Mouse (Mus musculus) adrenal gland, postnatal 10 days (tissue): ENCODE data around the gene Ccdc71l. TPM values are rescaled to one million over a fixed set of nuclear protein-coding genes. Genes with fewer than 3 reads are reported as not detected.

Source experiments
- DNase-seq: peaks from one replicate; pipeline ENCODE4 v3.0.0; 2021; ENCODE audit warnings: mixed read lengths
- long read RNA-seq, 2 experiments: library from polyadenylated mRNA; stranded (forward); transcript quantifications; one replicate each; pipeline ENCODE4 v2.0.0; 2021
- total RNA-seq, 2 experiments: library from RNA; stranded (reverse); gene quantifications; 2 replicates each; pipeline ENCODE4 v1.2.3; 2021

Ccdc71l gene
- 10 to 100 TPM; 10.4 to 14.8 TPM for total RNA-seq
- long read RNA-seq, experiment 1, full-length matches to known transcripts, result 52 of 52 reads
- long read RNA-seq, experiment 1, partial matches to known transcripts, result 0 of 52 reads
- long read RNA-seq, experiment 1, other reads (novel, unspliced or antisense), result 0 of 52 reads
- long read RNA-seq, experiment 2, full-length matches to known transcripts, result 17 of 17 reads
- long read RNA-seq, experiment 2, partial matches to known transcripts, result 0 of 17 reads
- long read RNA-seq, experiment 2, other reads (novel, unspliced or antisense), result 0 of 17 reads

DNA sequence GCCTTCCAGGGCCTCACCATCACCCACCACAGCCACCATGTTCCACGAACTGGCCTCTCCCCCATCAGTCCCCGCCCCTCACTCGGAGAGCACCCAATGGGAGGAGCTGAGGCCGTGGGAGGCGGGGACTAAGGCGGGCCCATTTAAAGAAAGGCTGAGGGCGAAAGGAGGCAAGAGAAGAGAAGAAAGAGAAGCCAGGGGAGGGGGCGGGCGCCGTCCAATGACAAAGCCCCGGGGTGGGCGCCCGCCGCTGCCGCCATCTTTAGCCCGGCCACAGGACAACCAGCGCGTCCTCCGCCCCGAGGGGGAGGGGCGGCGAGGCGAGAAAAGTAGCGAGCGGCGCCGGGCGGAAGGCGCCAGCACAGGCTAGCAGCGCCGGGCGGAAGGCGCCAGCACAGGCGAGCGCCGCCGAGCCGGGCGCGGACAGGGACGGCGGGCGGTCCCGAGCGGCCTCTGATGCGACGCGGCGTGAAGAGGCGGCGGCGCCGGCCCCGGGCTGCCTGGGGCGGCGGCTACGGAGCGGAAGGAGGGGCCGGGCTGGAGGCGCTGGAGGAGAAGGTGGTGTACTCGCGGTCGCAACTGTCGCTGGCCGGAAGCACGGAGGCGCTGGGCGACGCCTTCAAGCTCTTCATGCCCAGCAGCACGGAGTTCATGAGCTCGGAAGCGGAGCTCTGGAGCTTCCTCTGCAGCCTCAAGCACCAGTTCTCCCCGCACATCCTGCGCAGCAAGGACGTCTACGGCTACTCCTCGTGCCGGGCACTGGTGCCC, at the start of gene Ccdc71l:
Ccdc71l (plus strand) TSS at position 177 of the 768 bp plus-strand sequence.
- DNase-seq, result peak; percentile 87

DNA sequence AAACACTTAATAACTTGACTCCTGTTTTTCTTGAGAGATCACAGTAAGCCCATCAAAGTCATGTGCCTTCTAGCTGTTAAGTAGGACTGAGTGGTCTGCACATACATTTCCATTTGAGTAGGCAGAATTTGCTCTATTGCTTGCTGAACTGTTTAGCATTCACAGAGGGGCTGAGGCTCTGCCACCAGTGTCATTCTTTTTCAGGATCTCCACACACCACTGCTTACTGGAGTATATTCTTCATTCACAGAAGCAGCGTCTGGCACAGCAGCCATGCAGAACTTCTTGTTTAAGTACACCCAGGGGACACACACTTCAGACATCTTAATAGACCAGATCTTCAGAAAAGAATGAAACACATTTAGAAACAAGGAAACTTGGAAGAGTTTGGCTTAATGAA, 39.4 kb upstream of the Ccdc71l start:
- DNase-seq, result no peak

DNA sequence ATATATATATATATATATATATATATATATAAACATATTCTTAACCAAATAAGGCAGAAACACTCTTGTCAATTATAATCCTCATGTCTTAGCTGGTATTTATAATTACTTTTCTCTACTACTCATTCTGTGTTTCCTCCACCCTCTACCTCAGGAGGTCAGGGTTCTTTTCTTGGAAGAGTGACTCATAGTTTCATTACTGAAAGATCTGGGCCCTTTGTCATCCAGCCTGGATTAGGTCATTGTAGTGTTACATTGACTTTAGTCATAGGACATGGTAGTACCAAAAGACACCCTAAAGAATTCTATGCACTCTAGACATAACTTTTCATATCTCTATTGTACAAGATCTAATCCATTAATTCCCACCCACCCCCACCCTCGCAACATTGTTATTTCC, 35.0 kb upstream of the Ccdc71l start:
- no peak for DNase-seq

DNA sequence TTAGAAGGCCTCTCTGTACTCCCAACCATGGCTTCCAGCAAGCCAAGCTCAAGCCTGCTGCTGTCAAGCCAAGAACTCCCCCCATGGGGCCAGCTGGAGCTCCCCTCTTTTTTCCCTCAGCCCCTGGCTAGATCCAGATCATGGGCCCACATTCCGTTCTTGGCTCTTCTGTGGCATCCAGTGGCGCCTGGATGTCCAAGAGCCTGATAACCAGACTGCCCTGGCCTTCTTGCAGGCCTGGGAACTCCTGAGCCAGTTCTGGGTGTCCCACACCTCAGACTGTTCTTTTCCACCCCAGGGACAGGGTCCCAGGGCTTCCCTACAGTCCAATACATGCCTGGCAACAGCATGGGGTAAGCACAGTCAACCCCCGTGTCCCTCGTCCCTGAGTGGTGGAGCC, 32.4 kb upstream of the Ccdc71l start:
- DNase-seq, result no peak

DNA sequence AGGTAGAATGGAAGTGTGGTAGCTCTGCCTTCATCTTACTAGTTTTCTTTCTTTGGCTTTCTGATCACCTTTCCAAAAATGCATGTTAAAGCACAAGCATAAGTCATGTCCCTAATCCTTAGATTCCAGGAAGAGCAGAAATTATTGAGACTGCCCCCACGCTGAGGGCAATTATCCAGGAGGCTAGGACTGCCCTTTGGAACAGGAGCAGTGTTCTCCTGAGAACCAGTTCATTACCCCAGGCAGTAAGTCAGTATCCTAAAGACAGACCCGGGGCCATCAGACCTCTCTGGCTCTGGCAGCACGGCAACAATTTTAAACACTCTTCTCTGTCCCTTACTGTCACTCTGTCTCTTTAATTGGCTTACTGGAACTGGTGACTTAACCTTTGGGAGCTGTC, 30.0 kb upstream of the Ccdc71l start:
- no peak for DNase-seq

DNA sequence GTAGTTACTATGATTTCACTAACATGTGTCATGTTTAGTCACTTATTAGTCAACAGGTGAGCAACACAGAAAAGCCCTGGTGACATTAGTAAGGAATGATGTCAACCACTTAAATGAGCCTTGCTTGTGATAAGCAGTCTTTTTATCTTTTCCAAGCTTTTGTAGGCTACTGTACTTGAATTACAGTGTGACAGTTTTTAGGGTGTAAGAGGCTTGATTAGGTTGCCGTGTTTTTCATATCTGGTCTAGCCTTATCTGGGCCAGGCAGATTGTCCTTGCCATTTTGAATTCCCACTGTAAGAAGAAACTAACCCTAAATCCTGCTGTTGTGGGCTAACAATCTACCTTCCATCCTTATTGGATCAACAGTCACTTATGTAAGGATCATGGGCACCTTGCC, 26.6 kb upstream of the Ccdc71l start:
- DNase-seq, result no peak

DNA sequence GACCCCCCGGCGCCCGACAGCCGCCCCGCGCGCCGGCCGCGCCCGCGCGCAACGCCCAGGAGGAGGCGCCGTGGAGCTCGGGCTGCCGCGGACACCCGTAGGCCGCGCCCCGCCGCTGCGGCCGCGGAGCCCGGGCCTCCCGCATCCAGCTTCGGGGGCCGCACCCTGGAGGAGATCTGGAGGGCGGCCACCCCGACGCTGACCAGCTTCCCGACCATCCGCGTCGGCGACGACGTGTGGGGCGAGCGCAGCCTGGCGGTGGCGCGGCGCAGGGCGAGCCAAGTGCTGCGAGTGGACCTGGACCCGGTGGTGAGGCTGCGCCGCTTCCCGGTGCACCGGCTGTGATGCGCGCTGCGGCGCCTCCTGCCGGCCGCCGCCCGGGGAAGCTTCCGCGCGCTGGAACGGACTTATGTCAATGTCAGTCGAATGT, 807 bp downstream of the Ccdc71l start:
- DNase-seq, result peak; percentile 92

DNA sequence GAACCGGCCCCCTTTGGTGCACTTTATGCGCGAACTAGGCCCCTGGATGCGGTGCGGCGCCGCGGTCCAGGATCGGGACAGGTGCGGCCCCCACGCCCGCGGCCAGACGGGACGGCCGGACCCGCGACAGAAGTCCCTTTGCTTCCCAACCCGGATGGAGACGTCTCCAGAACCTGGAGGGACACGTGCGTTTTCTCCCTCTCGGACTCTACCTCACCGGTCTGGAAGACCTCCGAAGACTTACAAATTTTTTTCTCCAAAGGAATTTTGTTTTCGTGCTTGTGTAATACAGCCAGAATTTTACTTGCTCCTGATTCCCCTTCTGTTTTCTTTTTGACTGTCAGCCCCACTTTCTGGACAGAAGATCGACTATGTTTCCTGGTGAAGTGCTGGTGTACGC, 1.2 kb downstream of the Ccdc71l start:
- DNase-seq, result no peak

DNA sequence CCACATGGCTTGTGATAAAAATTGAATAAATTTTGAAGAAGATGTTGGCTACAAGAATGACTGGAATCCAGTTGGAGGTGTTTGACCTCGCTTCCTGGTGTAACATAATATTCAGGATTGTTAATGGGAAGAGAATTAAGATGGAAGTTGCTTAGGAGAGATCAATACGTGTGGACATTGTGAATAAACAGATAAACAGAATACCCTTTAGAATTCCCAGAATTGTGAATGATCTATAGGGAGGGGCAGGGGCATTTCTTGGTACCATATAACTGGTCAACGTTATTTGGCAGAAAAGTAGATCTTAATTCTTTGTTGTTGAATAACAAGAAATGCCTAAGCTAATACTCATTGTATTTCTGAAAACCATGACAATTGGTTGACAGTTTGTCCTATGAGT, 2.0 kb downstream of the Ccdc71l start:
- no peak for DNase-seq

DNA sequence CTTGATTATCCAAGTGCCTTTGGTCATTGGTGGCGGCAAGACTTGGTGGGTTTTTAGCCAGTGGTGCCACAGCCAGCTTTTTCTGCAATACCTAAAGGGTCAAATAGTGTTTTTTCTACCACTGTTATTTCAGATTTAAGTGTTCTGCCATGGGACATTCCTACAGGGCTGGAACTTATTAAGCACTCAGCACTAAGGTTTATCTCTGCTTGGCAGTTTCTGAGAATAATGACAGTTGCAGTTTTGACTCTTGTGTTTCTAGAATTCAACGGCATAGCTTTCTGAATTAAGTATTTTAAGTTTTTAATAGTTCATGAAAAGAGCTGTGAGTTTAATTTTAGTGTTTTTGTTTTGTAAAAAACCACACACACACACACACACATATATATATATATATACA, 2.5 kb downstream of the Ccdc71l start:
- DNase-seq, result no peak

DNA sequence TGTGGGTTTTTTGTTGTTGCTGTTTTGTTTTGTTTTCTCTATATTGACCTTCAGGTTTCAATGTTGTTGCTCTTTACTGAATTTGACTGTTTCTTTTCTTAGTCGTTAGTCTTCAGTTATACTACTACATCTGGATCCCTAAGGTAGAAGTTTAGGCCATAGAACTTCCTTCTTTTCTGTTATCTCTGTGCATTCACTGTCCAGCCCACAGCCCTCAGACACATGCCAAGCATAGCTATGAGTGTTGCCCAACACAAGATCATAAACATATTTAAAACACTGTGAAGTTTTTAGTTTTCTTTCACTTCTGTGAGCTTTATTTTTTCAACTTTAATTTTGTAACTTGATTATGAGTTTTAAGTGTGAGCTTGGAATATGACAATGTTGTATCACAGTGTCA, 41.0 kb downstream of the Ccdc71l start:
- no peak for DNase-seq

DNA sequence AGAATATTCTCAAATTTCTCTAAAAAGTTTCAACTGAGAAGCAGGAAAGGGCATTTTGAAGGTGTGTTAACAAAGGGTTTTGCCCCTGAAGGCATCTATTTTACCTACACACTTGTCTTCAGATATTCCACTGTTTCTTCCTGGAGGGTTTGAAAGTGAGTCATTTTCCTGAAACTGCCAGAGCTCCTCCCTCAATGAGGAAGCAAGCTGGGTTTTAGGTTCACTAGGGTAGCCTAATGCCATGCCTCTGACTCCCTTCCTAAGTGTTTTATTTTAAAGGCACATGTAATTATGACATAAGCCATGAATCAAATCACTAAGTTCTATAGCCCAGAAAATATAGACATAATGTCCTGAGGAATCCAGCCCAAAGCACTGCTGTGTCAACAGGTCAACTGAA, 49.3 kb downstream of the Ccdc71l start:
- DNase-seq, result no peak

DNA sequence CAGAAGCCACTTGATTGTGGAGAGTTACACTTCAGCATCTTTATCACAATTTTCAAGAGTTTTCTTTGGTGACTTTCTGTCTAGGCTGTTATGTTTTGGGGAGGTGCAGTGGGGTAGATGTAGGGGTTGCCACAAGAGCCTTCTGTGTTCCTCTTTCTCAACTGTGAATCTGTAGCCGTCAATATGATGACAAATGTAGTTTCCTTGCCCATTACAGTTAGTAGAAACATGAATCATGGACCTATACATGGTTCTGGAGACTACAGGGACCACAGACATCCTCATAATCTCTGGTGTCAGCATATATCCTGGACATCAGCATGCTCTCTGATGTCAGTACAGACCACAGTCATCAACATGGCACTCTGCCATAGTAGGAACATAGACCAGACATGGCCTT, 52.5 kb downstream of the Ccdc71l start:
- DNase-seq, result no peak

Other genes with a start within 250 kb of the Ccdc71l start
- 1 to 10 TPM; 2.8 to 3.4 TPM for gene Pik3cg, start 170.0 kb upstream of the Ccdc71l start, total RNA-seq